Mouse (Mus musculus) lung, postnatal 36 days (tissue): ENCODE data around the gene Serpinb12.
"Not testable (repeated sequence)": the region's sequence is repeated elsewhere in the genome, so short reads cannot be mapped to it uniquely, and the experiment has no call there.

Experiments
- DNase-seq: peaks from one replicate; pipeline ENCODE4 v3.0.0; 2022; ENCODE audit warnings: mixed read lengths

Serpinb12 gene

GRCm38 (mm10) chr1:106934265-106934664 is at the start of gene Serpinb12:
Gene Serpinb12, plus strand, starts transcription at chr1:106934449.
- DNase-seq = no peak

GRCm38 (mm10) chr1:106895142-106895541 is 39.1 kb upstream of the Serpinb12 start:
- not testable (repeated sequence) for DNase-seq

DNA sequence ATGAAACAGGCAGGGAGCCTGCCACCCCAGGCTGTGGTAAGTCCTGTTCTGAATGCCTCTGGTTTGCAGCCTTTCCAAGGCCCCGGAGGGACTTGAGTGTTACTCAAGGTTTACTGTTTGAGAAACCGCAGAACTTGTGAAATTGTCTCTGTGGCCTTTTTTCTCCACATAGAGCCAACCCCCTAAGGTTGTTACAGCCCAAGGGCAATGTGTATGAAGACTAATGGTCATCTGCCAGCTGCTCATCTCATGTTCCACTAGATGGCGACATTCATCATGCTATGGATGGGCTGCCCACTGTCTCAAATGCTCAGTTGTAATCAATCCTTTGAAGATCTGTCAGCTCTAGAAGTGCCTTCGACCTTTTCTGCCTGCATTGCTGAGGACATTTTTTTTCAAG is 32.8 kb upstream of the Serpinb12 start:
- peak; percentile 42 for DNase-seq

- DNase-seq = peak; percentile 34
These were observed 2.3 kb upstream of the Serpinb12 start for GRCm38 (mm10) chr1:106931954-106932353.

DNA sequence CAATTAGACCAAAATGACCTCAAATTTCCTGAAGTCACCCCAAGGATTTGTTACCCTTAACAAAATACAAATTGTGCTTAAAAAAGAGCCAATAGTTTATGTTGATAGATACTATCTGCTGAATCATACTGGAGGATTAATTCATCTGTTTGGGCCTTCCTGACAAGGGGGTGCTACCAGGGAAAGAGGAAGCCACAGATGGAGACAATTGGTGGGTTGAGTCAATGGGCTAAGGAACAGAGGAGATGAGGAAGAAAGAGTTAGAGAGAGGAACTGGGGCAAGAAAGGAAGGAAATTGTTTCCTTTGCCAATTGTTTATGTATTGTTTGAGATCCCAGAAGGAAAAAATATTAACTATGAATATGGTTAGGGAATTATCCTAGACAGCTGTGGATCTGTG is 591 bp upstream of the Serpinb12 start:
- DNase-seq = peak; percentile 18

DNA sequence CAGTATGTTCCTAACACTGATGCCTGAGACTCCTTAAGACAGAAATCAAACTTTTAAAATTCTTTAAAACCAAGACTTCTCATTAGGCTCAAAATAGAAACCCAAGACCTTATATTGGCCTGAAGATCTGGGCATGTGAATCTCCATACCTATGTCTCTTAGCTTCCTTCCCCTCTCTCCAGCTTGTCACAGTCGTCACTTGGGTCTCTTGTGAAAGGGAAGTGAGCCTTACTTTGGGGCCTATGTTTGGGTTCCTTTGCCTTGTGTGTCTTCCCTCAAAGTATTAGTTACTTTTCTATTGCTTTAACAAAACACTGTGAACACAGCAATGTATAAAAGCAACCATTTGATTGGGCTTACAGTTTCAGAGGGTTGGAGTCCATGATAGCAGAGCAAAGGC is 13.0 kb downstream of the Serpinb12 start:
- DNase-seq = no peak

GRCm38 (mm10) chr1:106959981-106960380 is 25.7 kb downstream of the Serpinb12 start:
- no peak for DNase-seq

- peak; percentile 61 for DNase-seq
These were observed 26.8 kb downstream of the Serpinb12 start for GRCm38 (mm10) chr1:106961023-106961422.

GRCm38 (mm10) chr1:106980684-106981083 is 46.4 kb downstream of the Serpinb12 start, which contains the start of gene Serpinb13:
Gene Serpinb13, plus strand, starts transcription at chr1:106980984.
- no peak for DNase-seq

GRCm38 (mm10) chr1:106983092-106983491 is 48.8 kb downstream of the Serpinb12 start:
- DNase-seq = no peak

- DNase-seq = no peak
These were observed 49.6 kb downstream of the Serpinb12 start for GRCm38 (mm10) chr1:106983865-106984264.

DNA sequence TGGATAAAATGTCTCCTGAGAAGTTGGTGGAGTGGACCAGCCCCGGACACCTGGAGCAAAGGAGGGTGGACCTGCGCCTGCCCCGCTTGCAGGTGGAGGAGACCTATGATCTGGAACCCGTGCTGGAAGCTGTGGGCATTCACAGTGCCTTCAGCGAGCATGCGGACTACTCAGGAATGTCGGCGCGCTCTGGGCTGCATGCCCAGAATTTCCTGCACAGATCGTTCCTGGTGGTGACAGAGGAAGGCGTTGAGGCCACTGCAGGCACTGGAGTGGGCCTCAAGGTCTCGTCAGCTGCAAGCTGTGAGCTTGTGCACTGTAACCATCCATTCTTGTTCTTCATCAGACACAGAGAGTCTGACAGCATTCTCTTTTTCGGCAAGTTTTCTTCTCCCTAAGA is 66.2 kb downstream of the Serpinb12 start:
- no peak for DNase-seq

GRCm38 (mm10) chr1:107001754-107002153 is 67.5 kb downstream of the Serpinb12 start:
- no peak for DNase-seq

GRCm38 (mm10) chr1:107006316-107006715 is 72.1 kb downstream of the Serpinb12 start:
- DNase-seq = no peak
